Mouse (Mus musculus) mesoderm, embryonic 11.5 days (tissue): ENCODE measurements around the gene Scnm1.

Experiments
- DNase-seq: peaks from one replicate; pipeline ENCODE4 v3.0.0-alpha.2; 2012; ENCODE audit warnings: low read depth, low spot score

The Scnm1 gene

GRCm38 (mm10) chr3:95133680-95134101, at the start of gene Scnm1, which contains the start of gene Lysmd1:
Gene Scnm1, minus strand, starts transcription at chr3:95134011.
Gene Lysmd1, plus strand, starts transcription at chr3:95134088.
- DNase-seq = peak; percentile 92

- DNase-seq = no peak
Measured at GRCm38 (mm10) chr3:95181841-95182240, 48.0 kb upstream of the Scnm1 start.

DNA sequence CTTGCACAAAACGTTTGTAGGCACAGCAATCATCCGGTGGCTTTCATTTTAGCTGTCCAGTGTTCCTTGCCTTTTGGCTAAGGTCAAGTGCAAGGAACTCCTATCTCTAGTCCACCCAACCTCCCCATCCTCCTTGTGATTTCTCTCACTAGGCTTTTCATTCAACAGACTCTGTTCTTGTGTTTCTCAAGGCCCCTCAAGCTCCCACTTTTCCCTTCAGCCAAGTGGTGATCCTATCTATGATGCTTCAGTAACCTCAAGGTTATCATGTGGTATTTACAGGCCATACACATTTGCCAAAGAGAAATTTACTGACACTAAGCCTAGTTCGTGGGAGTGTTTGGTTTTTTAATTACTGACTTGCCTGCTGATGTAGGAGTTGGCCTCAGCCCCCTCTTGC, 46.1 kb upstream of the Scnm1 start:
- DNase-seq = no peak

DNA sequence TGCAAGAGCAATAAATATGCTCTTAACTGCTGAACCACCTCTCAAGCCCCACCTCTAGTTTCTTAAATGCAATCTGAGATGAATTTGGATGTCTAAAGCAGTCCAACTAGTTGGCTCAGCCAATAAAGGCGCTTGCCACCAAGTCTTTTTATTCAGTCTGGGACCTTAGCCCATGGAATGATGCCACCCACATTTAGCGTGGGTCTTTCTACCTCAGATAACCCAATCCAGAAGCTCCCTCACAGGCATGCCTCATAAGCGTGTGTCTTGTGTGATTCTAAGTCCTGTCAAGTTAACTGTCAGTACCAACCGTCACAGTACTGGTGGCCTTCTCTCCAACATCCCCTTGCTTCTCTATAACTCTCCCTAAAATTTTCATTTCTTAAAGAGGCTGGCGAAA, 45.1 kb upstream of the Scnm1 start:
- DNase-seq = no peak

GRCm38 (mm10) chr3:95177583-95177982, 43.8 kb upstream of the Scnm1 start:
- no peak for DNase-seq

DNA sequence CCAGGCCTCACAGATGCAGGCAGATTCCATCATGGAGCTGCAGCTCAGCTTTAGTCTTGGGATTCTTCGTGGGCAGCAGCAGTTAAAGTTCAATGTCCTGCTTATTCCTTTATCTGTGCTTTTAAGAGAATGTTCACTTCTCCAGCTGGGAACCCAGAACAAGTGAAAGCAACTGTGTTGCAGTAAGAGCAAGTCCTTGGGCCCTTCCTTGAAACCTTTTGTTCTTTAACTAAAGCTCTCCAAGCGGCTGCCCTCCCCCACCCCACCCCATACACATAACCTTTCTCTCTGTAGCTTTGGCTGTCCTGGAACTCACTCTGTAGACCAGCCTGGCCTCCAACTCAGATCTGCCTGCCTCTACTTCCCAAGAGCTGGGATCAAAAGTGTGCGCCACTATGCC, 42.7 kb upstream of the Scnm1 start:
- no peak for DNase-seq

- peak; percentile 84 for DNase-seq
Measured at GRCm38 (mm10) chr3:95174011-95174592, 40.3 kb upstream of the Scnm1 start.

DNA sequence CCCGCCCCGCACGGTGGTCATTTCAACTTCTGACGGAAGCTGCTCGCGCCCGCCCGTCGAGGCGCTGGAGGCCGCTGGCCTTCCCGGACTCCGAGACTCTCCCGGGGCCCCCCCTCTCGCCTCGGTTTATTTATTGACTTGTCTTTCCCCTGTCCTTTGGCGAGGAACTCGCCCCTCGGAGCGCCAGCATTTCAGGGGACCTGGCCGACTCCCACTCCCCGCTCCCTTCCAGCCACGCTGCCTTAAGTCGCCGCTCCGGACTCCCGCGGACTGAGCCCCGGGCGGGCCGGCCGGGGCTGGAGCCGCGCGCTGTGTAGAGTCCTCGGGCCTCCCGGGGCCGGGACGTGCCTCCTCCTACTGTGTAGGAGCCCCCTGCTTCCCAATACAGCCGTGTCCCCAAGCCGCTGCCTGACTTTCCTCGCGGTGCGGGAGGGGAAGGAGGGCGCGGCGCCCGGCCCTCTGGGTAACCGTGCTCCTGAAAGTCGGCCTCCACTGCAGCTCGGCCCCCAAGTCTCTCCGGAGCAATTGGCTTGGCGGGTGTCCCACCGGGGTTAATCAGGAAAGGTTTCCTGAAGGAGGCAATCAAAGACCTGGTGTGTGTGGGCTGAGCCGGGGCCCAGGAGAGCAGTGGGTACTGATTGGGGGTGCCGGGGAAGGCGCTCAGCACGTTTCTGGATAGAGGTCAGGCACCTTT, 39.6 kb upstream of the Scnm1 start:
- no peak for DNase-seq

GRCm38 (mm10) chr3:95172526-95173255, 38.9 kb upstream of the Scnm1 start:
- DNase-seq = no peak

- no peak for DNase-seq
Measured at GRCm38 (mm10) chr3:95171105-95171504, 37.3 kb upstream of the Scnm1 start.

GRCm38 (mm10) chr3:95169996-95170395, 36.2 kb upstream of the Scnm1 start:
- DNase-seq = no peak

GRCm38 (mm10) chr3:95164840-95165239, 31.0 kb upstream of the Scnm1 start:
- DNase-seq = no peak

GRCm38 (mm10) chr3:95164256-95164550, 30.4 kb upstream of the Scnm1 start:
- no peak for DNase-seq

DNA sequence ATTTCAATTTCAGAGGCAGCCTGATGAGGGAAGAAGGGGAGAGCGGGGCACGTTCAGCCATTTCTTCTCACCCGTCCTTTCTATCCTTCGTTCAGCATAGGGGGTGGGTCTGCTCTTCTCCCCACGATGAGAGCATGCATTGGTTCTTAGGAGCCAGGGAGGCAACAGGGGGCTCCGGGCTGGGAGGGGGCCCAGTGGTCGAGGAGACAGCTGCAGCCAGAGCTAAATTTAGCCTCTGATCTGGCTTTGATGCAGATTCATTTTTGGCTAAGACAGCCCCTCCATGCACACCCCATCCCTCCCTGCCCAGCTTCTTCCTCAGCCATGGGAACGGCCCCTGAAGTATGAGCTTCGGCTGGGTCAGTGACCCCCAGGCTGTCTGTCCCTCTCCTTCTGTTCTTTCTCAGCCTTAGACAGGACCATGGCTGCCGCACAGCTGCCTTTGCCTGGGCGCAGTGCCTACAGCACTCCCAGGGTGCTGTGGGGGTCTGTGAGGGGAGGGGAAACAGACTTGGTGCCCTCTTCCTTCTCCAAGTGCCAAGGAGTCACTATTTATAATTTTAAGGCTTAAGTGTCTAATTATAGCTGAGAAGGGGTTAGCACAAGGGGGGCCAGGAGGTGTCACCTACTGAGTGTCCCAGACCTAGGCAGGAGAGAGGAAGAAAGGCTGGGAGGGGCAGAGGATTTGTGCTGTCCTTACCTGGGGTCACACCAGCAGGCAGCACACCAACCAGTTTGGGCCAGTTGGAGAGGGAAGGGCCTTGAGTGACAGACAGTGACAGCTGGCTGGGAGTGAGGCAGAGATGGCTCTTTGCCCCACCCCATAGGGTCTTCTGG, 29.8 kb upstream of the Scnm1 start:
- DNase-seq = no peak

- DNase-seq = no peak
Measured at GRCm38 (mm10) chr3:95162345-95162628, 28.5 kb upstream of the Scnm1 start.

GRCm38 (mm10) chr3:95161618-95162344, 28.0 kb upstream of the Scnm1 start:
- no peak for DNase-seq

GRCm38 (mm10) chr3:95161041-95161551, 27.3 kb upstream of the Scnm1 start:
- DNase-seq = peak; percentile 31

GRCm38 (mm10) chr3:95159987-95160963, 26.5 kb upstream of the Scnm1 start, which contains the start of gene Sema6c:
Gene Sema6c, plus strand, starts transcription at chr3:95160457.
- peak; percentile 90 for DNase-seq

DNA sequence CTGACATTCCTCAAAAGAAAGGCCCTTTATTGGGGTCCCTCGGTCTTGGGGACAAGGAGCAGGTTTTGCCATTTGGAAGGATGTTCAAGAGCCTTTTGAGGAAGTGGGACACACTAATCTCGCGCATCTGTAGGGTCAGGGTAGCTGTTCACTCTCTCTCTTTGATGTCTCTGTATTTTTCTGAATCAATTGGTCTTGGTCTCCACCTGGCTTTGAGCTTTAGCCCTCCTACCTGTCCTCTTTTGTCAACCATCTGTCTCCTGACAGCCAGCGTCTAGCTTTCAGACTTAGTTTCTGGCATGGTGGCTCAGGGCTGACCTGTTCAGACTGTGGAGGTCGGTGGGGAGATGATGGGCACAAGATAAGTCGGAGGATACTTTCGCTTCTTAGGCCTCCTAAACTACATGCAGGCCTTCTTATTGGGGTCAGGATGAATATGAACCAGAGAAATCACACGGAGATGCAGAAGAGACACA, 25.7 kb upstream of the Scnm1 start:
- DNase-seq = no peak

GRCm38 (mm10) chr3:95153874-95154273, 20.1 kb upstream of the Scnm1 start:
- DNase-seq = no peak
